Mouse (Mus musculus): ENCODE data around the gene Mypn. TPM values are rescaled to one million over a fixed set of nuclear protein-coding genes. Genes with fewer than 3 reads are reported as not detected.

The Mypn gene
- total and polyA plus RNA-seq, 2 experiments from 2014 or later = 0.22 to 0.74 TPM

GRCm38 (mm10) chr10:63167241-63167995, 36.3 kb downstream of the Mypn start:
- H3K36me3 ChIP-seq (ENCODE audit: insufficient read depth, low read length) = no peaks in the 10 kb centered on the region
- DNase-seq (ENCODE audit: low spot score) (no peak), ATAC-seq (ENCODE audit: low FRiP score) (no peak)
- WGBS = 86% methylated on average over 10 of the region's 10 CpGs
- H3K27me3 ChIP-seq (ENCODE audit: insufficient read depth, low read length) = no peaks in the 10 kb centered on the region
- H3K27ac ChIP-seq (ENCODE audit: low read depth, low read length) = no peak overlapping the region
- no peak for TF ChIP-seq CTCF (IDR thresholded peaks at IDR 0.05)
- H3K4me1 ChIP-seq (ENCODE audit: insufficient read depth, low read length) = no peaks in the 10 kb centered on the region
- H3K9me3 ChIP-seq (ENCODE audit: low read length) = no peaks in the 10 kb centered on the region
- no peak overlapping the region for H3K4me2 ChIP-seq (ENCODE audit: low read depth, low read length, poor library complexity, severe bottlenecking)
- no peak overlapping the region for H3K9ac ChIP-seq (replicated peaks; ENCODE audit: low read length, poor library complexity, severe bottlenecking)
- no peak overlapping the region for H3K4me3 ChIP-seq (ENCODE audit: low read depth, low read length)

- H3K27me3 ChIP-seq (ENCODE audit: insufficient read depth, low read length) = no peaks in the 10 kb centered on the region
- ATAC-seq (ENCODE audit: low FRiP score) (no peak), DNase-seq (ENCODE audit: low spot score) (no peak)
- H3K4me3 ChIP-seq (ENCODE audit: low read depth, low read length) = no peak overlapping the region
- WGBS = 87% methylated on average over 16 of the region's 16 CpGs
- H3K9me3 ChIP-seq (ENCODE audit: low read length) = no peaks in the 10 kb centered on the region
- H3K4me2 ChIP-seq (ENCODE audit: low read depth, low read length, poor library complexity, severe bottlenecking) = no peak overlapping the region
- H3K27ac ChIP-seq (ENCODE audit: low read depth, low read length) = no peak overlapping the region
- no peak overlapping the region for H3K9ac ChIP-seq (replicated peaks; ENCODE audit: low read length, poor library complexity, severe bottlenecking)
- no peak for TF ChIP-seq CTCF (IDR thresholded peaks at IDR 0.05)
- H3K36me3 ChIP-seq (ENCODE audit: insufficient read depth, low read length) = no peaks in the 10 kb centered on the region
- no peaks in the 10 kb centered on the region for H3K4me1 ChIP-seq (ENCODE audit: insufficient read depth, low read length)
Measured at GRCm38 (mm10) chr10:63165752-63166412, 37.9 kb downstream of the Mypn start.

DNA sequence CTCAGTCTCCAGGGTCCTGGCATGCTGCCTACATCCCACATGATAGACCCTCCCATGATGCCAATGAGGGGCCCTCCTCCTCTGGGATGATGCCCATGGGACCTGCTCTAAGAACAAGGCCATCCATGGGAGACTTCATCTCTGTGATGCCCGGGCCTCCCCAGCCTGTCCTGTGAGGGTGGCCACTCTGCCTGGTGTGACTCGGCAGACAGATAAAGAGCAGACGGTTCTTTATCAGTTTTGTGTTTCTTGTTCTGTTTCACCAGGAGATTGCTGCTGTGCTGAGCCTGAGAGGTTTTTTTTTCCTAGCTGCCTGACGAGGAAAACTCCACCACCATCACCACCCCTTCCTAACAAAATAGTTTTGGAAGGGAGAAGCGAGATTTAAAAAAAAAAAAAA, 42.5 kb downstream of the Mypn start:
- H3K9me3 ChIP-seq (ENCODE audit: low read length) = no peaks in the 10 kb centered on the region
- H3K4me2 ChIP-seq (ENCODE audit: low read depth, low read length, poor library complexity, severe bottlenecking) = no peak overlapping the region
- DNase-seq (ENCODE audit: low spot score) (no peak), ATAC-seq (ENCODE audit: low FRiP score) (no peak)
- H3K36me3 ChIP-seq (ENCODE audit: insufficient read depth, low read length) = no peaks in the 10 kb centered on the region
- H3K27ac ChIP-seq (ENCODE audit: low read depth, low read length) = no peak overlapping the region
- H3K27me3 ChIP-seq (ENCODE audit: insufficient read depth, low read length) = no peaks in the 10 kb centered on the region
- no peaks in the 10 kb centered on the region for H3K4me1 ChIP-seq (ENCODE audit: insufficient read depth, low read length)
- H3K4me3 ChIP-seq (ENCODE audit: low read depth, low read length) = no peak overlapping the region
- no peak for TF ChIP-seq CTCF (IDR thresholded peaks at IDR 0.05)
- 68% methylated on average over 5 of the region's 5 CpGs for WGBS
- no peak overlapping the region for H3K9ac ChIP-seq (replicated peaks; ENCODE audit: low read length, poor library complexity, severe bottlenecking)

- DNase-seq (ENCODE audit: low spot score) = no peak
- H3K4me3 ChIP-seq (ENCODE audit: low read depth, low read length) = no peak overlapping the region
- WGBS = 75% methylated on average over 12 of the region's 12 CpGs
Measured at GRCm38 (mm10) chr10:63160671-63161070, 43.1 kb downstream of the Mypn start.

GRCm38 (mm10) chr10:63158191-63158590, 45.6 kb downstream of the Mypn start:
- H3K4me1 ChIP-seq (ENCODE audit: insufficient read depth, low read length) = no peaks in the 10 kb centered on the region
- DNase-seq (ENCODE audit: low spot score) (no peak), ATAC-seq (ENCODE audit: low FRiP score) (no peak)
- TF ChIP-seq CTCF (IDR thresholded peaks at IDR 0.05) = no peak
- H3K4me3 ChIP-seq (ENCODE audit: low read depth, low read length) = no peak overlapping the region
- no peak overlapping the region for H3K4me2 ChIP-seq (ENCODE audit: low read depth, low read length, poor library complexity, severe bottlenecking)
- WGBS = 75% methylated on average over 13 of the region's 13 CpGs
- H3K9ac ChIP-seq (replicated peaks; ENCODE audit: low read length, poor library complexity, severe bottlenecking) = no peak overlapping the region
- H3K27me3 ChIP-seq (ENCODE audit: insufficient read depth, low read length) = no peaks in the 10 kb centered on the region
- no peak overlapping the region for H3K27ac ChIP-seq (ENCODE audit: low read depth, low read length)
- no peaks in the 10 kb centered on the region for H3K9me3 ChIP-seq (ENCODE audit: low read length)
- H3K36me3 ChIP-seq (ENCODE audit: insufficient read depth, low read length) = no peaks in the 10 kb centered on the region

More at GRCm38 (mm10) chr10:63160671-63161070, 43.1 kb downstream of the Mypn start:
- TF ChIP-seq CTCF (IDR thresholded peaks at IDR 0.05) = no peak
- Histone ChIP-seq H3K9me3 (ENCODE audit: low read length) (no peaks in the 10 kb centered on the region), H3K4me2 (ENCODE audit: low read depth, low read length, poor library complexity, severe bottlenecking) (no peak overlapping the region), H3K9ac (replicated peaks; ENCODE audit: low read length, poor library complexity, severe bottlenecking) (no peak overlapping the region), H3K4me1 (ENCODE audit: insufficient read depth, low read length) (no peaks in the 10 kb centered on the region), H3K36me3 (ENCODE audit: insufficient read depth, low read length) (no peaks in the 10 kb centered on the region), H3K27ac (ENCODE audit: low read depth, low read length) (no peak overlapping the region), H3K27me3 (ENCODE audit: insufficient read depth, low read length) (no peaks in the 10 kb centered on the region)
- no peak for ATAC-seq (ENCODE audit: low FRiP score)

- Histone ChIP-seq H3K27me3 (ENCODE audit: insufficient read depth, low read length) (no peaks in the 10 kb centered on the region), H3K4me2 (ENCODE audit: low read depth, low read length, poor library complexity, severe bottlenecking) (no peak overlapping the region), H3K9ac (replicated peaks; ENCODE audit: low read length, poor library complexity, severe bottlenecking) (no peak overlapping the region), H3K27ac (ENCODE audit: low read depth, low read length) (no peak overlapping the region), H3K36me3 (ENCODE audit: insufficient read depth, low read length) (no peaks in the 10 kb centered on the region), H3K9me3 (ENCODE audit: low read length) (no peaks in the 10 kb centered on the region), H3K4me1 (ENCODE audit: insufficient read depth, low read length) (no peaks in the 10 kb centered on the region), H3K4me3 (ENCODE audit: low read depth, low read length) (no peak overlapping the region)
- WGBS = 87% methylated on average over 4 of the region's 4 CpGs
- DNase-seq (ENCODE audit: low spot score) = no peak
- no peak for ATAC-seq (ENCODE audit: low FRiP score)
- no peak for TF ChIP-seq CTCF (IDR thresholded peaks at IDR 0.05)
Measured at GRCm38 (mm10) chr10:63157491-63157890, 46.3 kb downstream of the Mypn start.
